Mouse (Mus musculus) adrenal gland (tissue): Measurements from ENCODE around the gene 4833439L19Rik.
"Not testable (repeated sequence)": the region's sequence is repeated elsewhere in the genome, so short reads cannot be mapped to it uniquely, and the experiment has no call there.

Experiments
- intact Hi-C: fragments of 180-260 bp; cut with DNase I; formaldehyde crosslinking; loops from one replicate; pipeline ENCODE4 v1.15.1; 2025
- long read RNA-seq, 2 experiments: library from polyadenylated mRNA; unstranded; transcript quantifications; one replicate each; pipeline ENCODE4 v2.0.0; 2020; ENCODE audit warnings: borderline replicate concordance in 1 of 2; ENCODE audit not compliant: insufficient replicate concordance in 1 of 2

The 4833439L19Rik gene
- long read RNA-seq, experiment 1, transcript 4833439L19Rik-209 (5 exons, 946 nt) = minor isoform, 9 of 121 reads
- long read RNA-seq, experiment 1, transcript 4833439L19Rik-201 (9 exons, 2,727 nt) = major isoform, 76 of 121 reads
- long read RNA-seq, experiment 1, partial matches to known transcripts = 15 of 121 reads
- long read RNA-seq, experiment 1, other reads (novel, unspliced or antisense) = 17 of 121 reads
- long read RNA-seq, experiment 2, transcript 4833439L19Rik-209 (5 exons, 946 nt) = minor isoform, 10 of 127 reads
- long read RNA-seq, experiment 2, transcript 4833439L19Rik-208 (8 exons, 2,502 nt) = minor isoform, 5 of 127 reads
- long read RNA-seq, experiment 2, transcript 4833439L19Rik-201 (9 exons, 2,727 nt) = major isoform, 71 of 127 reads
- long read RNA-seq, experiment 2, partial matches to known transcripts = 15 of 127 reads
- long read RNA-seq, experiment 2, other reads (novel, unspliced or antisense) = 26 of 127 reads

DNA sequence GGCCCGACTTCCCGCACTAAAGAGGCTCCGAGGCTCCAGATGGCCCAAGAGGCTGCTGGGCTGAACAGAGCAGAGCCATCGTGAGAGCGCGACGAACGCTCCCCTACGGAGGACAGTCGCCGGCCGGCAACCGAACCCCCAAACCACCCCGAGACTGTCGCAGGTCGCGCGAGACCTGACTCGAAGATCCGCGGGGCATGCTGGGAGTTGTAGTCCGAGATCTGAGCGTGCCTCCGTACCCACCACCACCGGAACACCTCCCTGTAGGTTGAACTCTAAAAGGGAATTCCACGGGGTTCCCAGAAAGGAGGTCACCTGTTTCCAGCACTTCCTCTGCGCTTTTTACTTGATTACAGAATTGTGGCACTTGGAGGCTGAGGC lies at the start of gene 4833439L19Rik:
TSS of gene 4833439L19Rik (minus strand) at position 235 of the 381 bp plus-strand sequence.
- intact Hi-C loops = no loop called here

DNA sequence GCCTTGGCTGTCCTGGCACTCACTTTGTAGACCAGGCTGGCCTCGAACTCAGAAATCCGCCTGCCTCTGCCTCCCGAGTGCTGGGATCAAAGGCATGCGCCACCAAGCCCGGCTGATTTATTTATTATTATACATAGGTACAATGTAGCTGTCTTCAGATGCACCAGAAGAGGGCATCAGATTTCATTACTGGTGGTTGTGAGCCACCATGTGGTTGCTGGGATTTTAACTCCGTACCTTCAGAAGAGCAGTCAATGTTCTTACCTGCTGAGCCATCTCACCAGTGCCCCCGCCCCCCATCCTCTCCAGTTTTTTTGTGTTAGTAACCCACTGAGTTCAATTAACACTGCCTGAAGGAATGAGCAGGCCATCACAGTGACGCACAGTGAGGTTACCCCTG lies 47.9 kb upstream of the 4833439L19Rik start:
- intact Hi-C loops = not testable (repeated sequence)

DNA sequence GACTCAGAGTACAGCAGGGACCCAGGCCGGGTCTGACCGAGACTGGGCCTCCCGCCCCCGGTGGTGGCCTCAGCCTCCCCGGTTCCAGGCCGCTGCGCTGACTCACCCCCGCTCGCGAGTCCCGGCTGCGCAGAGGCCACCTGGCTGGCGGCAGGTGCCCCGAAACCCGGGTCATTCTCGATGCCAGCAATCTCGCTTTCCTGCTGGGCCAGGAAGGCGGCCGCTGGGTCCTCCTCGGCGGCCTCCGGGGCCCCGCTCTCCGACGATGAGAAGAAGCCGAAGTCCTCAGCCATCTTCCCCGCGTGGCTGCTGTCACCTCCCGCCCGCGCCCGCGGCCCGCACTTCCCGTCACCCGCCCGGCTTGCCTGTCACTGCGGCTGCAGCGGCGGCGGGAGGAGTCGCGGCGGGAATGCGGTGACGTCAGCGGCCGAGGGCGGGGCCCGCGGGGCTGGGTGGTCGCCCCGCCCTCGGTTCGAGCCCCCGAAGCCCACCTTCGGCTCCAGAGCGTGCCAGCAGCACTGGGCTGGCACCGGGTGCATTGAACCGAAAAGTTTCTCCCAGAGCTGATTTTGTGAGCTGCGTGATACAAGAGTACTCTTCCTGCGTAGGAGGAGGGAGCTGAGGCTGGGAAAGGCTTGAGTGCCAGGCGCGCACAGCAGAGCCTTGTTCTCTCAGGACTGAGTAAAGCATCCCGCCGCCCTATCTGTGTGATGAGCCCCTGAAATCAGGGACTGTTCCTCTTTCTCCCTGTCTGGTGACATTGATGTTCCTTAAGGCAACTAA lies 45.9 kb upstream of the 4833439L19Rik start, which contains the start of gene Cltb:
TSS of gene Cltb (minus strand) at position 373 of the 783 bp plus-strand sequence.
- intact Hi-C loops = no loop called here

DNA sequence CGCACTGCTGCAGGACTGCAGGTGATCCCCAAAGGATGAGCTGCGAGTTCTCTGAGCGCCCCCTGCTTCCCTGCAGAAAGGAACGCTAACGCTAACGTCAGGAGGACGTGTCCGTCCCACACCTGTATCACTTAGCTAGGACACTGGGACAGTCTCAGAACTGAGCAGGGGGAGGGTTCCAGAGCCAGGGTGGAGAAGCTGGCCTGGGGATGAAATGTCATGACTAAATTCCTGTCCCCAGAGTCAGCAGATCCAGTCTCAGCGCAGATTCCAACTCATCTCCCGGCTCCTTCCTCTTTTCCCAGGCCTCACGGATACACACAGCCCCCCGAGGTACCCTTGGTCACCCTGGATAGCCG lies 45.4 kb upstream of the 4833439L19Rik start:
- intact Hi-C loops = no loop called here

DNA sequence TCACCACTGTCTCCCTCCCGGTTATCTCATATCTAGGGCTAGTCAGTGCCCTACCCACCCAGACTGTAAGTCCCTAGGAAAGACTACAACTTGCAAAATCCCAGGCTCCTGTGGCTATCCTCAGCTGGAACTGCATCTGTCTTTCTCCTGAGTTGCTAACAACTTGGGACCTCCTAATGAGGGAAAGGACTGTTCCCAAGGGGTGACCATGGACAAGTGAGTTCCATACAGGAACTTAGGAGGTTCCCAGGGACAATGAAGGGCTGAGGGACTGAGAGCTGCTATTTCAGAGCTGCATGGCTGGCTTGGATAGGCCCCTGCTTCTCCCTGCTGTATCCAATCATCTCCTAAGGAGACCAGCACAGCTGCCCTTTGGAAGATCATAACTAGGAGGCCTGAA lies 44.1 kb upstream of the 4833439L19Rik start:
- intact Hi-C loops = no loop called here

DNA sequence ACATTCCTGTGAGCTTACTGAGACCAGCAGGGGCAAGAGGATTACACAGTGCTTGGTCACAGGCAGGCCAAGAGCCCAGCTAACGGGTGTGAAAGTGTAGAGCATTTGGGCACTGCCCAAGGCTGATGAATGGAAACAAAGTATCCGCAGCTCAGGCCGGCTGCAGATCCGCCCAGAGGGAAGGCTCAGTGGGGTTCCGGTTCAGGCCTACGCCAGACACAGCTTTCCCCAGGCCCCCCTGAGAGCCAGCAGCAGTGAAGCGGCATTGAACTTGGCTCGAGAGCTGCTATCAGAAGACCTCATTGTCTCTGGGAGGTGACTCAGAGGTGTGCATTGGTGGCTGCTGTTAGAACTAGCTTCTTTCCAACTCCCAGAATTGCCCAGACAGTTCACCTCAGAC lies 43.4 kb upstream of the 4833439L19Rik start:
- intact Hi-C loops = no loop called here

DNA sequence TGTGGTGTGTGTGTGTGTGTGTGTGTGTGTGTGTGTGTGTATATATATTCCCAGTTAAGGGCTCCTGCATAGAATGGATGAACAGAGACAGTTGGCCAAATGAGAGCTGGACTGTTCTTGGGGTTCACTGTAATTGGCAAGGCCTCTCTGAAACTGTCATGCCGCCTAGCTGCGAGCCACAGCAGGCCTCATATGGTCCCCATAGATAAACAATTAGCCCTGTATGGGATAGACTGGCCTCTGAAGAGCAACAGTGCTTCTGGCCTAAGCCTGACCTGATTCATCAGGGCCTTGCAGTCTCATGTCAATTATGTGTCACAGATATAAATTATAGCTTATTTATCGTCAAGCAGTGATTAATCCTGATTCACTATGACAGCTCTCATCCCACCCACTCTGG lies 42.8 kb upstream of the 4833439L19Rik start:
- intact Hi-C loops = no loop called here

DNA sequence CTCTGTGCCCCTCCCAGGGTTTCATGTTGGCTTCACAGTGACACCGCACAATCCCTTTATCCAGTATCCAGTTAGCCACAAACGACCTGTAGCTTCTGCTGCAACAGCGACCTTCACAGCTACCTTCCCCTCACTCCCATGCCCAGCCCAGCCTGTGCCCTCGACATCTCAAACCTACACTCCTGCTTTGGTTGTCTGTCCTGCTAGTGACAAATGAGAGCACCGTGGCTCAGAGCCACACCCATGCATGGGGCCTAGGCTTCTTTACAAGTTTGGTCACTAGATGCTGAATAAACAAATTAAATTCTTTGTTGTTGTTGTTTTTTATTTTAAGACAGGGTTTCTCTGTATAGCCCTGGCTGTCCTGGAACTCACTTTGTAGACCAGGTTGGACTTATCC lies 42.0 kb upstream of the 4833439L19Rik start:
- intact Hi-C loops = no loop called here

DNA sequence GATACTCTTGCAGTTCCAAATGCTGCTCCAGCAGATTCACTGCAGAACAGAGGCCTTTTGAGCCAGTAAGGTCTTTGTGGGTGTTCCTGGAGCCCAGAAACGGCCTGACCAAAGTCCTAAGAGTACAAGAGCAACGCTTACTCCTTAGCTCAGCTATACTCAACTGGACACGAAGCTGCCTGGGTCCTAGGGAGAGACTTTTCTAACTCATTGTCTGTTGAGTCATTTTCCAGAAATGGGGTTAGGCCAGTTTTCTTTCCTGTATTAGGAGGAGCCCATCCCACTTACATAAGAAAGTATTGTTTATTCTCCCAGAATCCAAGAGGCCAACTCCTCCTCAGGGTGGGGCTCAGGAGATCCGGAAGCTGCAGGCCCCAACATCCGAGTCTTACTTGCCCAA lies 40.2 kb upstream of the 4833439L19Rik start:
- intact Hi-C loops = no loop called here

DNA sequence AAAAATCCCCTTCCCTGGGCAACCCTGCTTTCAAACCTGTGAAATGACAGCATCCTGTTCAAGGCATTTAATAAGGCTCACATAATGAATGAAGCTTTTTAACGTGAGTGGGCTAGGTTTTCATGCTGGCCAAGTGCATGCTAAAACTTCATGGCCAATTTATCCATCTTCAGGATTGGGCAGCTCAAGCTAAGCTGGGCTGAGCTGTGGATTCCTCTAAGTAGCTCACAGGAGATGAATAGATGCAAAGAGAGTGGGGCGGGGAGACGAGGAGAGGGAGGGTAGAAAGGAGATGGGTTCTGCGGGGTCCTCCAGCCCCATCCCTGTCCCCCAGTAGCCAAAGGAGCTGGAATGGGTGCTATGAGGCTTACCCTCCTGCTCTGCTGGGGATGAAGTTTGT lies 39.0 kb upstream of the 4833439L19Rik start:
- intact Hi-C loops = no loop called here

DNA sequence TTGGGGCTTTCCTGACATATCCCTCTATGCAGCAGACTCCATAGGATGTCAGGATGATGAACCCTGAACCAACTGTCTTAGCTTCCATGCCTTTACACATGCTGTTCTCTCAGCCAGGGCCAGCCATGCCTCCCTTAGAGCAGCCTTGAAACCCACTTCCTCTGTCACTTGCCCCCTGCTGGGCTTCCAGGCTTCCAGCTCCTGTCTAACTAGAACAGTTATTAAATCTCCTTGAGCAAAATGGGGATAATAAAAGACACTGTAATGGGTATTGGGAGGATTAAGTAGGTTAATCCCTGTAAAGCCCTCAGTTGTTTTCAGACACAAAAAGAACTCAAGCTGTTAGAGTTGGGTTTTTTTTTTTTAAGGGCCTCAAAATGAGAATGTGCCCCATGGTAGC lies 38.3 kb upstream of the 4833439L19Rik start:
- intact Hi-C loops = no loop called here

DNA sequence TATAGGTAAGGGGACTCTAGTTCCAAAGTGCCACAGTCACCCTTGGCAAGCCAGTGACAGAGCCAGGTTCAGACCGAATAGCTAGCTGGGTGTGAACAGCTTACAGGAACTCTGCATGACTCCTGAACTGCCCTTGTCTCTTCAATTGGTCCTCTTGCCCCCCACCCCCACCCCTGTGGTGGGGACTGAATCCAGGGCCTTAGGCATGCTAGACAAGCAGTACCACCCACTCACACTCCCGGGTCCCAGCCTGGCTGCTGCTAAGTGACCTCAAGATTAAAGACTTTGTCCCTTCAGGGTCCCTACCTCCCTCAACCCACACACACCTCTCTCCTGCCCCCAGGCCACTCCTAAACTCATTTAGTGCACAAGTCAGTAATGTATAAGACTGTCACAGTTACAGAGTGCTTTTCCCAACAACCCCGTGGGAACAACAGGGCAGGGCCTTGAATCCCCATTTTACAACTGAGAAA lies 37.4 kb upstream of the 4833439L19Rik start:
- intact Hi-C loops = no loop called here

DNA sequence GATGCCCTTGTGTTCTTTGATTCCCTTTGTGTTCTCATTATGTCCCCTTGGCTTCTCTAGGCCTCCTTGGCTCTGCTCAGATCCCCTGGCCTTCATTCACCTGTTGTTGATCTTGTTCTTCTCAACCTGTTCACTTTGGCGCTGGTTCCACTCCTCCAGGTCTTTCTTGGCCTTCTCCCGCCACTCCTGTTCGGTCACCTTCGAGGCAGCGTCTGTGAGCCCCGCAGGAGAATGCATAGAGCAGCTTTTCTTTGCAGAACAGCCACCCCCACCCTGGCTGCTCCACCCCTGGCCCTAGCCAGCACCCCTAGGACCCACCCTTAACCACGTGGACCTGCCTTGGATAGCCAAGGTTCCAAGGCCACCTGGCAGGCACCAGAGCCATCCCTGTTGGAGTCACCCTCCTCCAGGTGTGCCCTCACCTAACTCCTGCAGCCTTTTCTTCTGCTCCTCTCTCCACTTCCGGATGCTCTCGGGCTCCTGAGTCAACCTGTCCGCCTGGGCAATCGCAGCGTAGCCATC lies 33.4 kb upstream of the 4833439L19Rik start:
- intact Hi-C loops = no loop called here

DNA sequence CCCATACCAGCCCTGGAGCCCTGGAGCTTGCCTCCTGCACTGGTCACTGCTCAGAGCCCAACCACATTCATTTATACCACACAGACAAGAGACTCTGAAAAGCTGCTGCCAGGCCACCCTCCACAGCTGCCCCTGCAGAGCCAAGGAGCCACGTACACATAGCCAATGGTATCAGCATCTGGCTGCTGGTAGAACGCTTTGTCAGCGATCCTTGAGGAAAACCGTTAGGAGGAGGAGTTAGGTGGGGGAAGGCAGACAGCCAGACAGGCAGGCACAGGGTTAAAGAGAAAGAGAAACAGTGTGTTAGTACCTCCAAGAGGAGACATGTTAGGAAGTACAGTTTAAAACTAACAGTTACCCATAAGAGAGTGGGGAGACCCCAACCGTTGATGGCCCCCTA lies 31.6 kb upstream of the 4833439L19Rik start:
- intact Hi-C loops = no loop called here

DNA sequence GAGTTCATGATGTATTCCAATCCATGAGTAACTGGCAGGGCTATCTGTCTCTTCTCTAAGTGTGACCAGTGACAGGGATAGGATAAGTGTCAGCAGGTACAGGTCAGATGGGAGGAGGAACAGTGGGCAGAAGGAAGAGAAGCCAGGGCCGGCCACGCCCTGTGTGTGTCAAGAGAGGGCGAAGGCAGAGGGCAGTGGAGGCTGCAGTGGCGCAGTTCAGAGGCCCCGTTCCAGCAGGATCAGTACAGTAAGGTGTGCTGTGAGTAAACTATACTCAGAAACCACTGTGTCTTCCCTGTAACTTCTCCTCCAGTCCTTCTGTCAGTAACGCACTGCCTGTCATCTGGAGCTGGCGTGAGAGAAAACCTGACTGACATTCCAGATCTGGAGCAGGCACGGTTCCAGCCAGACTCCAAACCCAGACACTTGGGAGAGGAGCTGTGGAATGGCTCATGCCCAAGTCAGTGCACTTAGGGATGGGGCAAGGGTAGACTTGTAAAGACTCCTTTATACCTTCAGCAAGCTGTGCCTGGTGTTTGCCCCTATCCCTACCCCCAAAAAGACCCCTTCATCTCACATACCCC lies 31.0 kb upstream of the 4833439L19Rik start:
- intact Hi-C loops = no loop called here

DNA sequence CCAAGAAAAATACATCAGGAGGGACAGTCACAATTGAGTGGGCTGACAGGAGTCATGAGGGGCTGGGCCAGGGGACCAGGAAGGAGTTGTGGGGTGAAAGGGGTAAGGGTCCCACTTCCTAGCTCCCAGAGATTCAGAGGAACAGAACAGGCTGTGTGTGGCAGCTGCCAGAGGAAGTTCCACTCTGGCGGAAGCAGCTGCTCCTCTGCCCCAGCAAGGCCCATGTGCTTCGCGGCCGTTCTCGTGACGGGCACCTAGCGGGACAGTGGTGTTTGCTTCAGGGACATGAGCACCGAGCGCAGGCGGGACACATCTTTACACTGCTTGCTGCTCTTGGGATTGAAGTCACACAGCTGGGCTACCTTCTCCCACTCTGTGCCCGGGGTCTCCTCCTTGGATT lies 28.4 kb upstream of the 4833439L19Rik start:
- intact Hi-C loops = no loop called here

DNA sequence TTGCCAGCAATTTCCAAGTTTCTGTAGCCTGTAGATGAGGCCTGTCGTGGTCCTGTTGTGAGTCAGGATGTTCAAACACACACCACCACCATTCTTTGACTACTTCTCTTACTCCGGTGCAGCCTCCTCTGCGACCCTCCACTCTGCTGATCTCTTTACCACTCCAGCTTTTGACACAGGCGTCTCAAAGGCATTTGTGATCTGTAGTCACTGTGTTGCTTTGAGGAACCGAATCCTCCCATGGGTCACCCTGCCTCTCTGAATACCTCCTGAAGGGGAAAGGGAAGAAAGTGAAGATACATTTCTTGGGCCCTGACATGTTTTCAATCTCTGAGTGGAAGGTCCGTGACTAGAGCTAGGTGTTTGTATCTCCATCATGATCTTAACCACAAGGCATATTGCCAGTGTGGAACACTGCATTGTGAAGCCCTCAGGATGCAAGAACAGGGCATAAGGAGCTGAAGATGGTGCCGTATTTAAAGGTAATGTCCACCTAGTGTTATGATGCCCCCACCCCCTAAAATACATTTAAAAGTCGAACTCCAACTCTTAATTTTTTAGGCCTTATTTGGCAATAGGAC lies 26.6 kb upstream of the 4833439L19Rik start:
- intact Hi-C loops = no loop called here

DNA sequence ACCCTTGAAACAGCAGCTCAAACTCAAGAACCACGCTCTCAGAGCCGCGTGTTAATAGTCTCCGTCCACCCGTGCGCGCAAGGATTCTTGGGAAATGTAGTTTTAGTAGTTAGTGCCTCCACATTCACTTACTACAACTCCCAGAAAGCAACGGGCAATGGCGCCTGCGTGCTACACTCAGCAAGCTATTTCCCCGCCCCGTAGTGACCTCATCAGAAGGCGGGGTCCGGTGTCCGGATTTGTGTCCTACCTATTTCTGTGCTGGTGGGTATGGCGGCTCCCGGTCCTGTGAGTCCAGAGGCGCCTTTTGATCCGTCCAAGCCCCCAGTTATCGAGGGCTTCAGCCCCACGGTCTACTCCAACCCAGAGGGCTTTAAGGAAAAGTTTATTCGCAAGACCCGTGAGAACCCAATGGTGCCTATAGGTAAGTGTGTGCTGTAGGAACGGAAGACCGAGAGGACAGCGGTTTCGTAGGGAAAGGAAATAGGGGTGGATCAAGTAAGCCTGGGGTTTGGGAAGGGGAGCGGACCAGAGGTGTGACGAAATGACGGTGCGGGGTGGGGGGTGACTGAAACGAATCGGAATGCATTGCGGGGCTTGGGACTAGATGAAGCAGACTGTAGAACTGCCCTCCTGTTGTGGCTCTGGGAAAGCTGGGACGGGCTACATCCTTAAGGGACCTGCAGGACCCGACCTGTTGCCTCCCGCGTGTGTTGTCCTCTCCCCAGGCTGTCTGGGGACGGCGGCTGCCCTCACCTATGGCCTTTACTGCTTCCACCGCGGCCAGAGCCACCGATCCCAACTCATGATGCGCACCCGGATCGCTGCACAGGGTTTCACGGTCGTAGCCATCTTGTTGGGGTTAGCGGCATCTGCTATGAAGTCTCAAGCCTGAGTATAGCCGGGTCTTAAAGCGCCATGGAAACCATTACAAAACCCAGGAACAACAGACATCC lies 25.0 kb upstream of the 4833439L19Rik start, which contains the start of the genes Nop16 and Higd2a:
TSS of gene Nop16 (minus strand) at position 95 of the 956 bp plus-strand sequence.
TSS of gene Higd2a (plus strand) at position 212 of the 956 bp plus-strand sequence.
- intact Hi-C loops = no loop called here

DNA sequence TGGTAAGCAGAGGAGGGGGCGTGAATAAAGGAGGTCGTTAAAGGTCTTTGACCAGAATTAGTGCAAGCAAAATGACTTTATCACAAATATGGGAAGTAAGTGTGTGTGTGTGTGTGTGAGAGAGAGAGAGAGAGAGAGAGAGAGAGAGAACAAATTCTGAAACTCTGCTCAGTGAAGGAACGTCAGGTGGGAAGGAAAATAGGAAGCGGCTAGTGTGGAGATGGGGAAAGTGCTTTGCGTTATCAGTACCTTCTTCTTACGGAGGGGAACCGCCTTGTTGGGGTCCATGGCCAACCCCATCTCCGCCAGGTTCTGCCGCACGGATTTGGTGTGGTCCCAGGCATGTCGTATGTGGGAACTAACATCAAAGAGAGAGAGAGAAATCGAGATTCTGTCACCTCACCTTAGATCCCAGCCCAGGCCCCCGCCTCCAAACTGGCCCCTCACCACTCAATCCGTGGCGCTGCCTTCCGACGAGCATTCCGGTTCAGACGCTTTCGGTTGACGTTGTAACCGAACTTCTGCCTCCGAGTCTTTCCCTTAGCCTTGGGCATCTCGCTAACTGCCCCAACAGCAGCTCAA lies 24.3 kb upstream of the 4833439L19Rik start:
- intact Hi-C loops = no loop called here

DNA sequence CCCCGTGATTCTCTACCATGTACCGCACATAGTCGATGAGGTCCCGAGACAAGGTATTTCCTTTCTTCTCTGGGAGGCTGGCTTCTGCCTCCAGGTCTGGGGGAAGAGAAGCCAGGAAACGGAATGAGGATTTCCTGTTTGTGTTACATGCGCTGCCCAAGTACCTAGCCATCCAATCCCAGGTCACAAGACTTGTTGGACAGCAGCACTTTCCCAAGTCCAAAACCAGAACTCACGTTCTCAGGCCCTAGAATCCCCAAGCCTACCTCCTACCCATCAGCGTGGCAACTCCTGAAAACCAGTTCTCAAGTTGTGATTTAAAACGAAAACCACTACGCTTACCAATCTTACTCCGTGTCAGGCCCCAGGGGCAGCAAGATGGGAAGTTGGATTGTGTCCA lies 20.6 kb upstream of the 4833439L19Rik start:
- intact Hi-C loops = no loop called here
